Mouse (Mus musculus): ENCODE results near the gene Fbxo3. TPM values are rescaled to one million over a fixed set of nuclear protein-coding genes. Genes with fewer than 3 reads are reported as not detected.
A peak's percentile ranks its signal among the peaks of the same experiment; 100 is the strongest.

Fbxo3 gene
- polyA plus RNA-seq, 1 experiment = 24.5 TPM

- no peak overlapping the region for H3K27ac ChIP-seq (ENCODE audit: control insufficient read depth, insufficient read depth, low read length)
- H3K4me1 ChIP-seq (replicated peaks; ENCODE audit: control insufficient read depth, insufficient read depth, low read length) = no peaks in the 10 kb centered on the region
- H3K27me3 ChIP-seq (ENCODE audit: control insufficient read depth, insufficient read depth, low read length) = no peaks in the 10 kb centered on the region
- 41% methylated on average over 3 of the region's 3 CpGs for WGBS
- TF ChIP-seq CTCF (IDR thresholded peaks at IDR 0.05; ENCODE audit: borderline replicate concordance, control insufficient read depth, extremely low read depth, insufficient read depth, low read length, poor library complexity) (no peak), POLR2A (IDR thresholded peaks at IDR 0.05; ENCODE audit: control insufficient read depth, extremely low read depth, insufficient read depth, low read length, poor library complexity) (no peak)
- peak; percentile 51 for DNase-seq
- peaks cover 56% of the 10 kb centered on the region for H3K36me3 ChIP-seq (ENCODE audit: control insufficient read depth, insufficient read depth, low read length)
- no peak overlapping the region for H3K4me3 ChIP-seq (ENCODE audit: control insufficient read depth, insufficient read depth, low read length)
These were observed 7.4 kb downstream of the Fbxo3 start for GRCm38 (mm10) chr2:104034832-104035472.

- no peak for TF ChIP-seq CTCF (IDR thresholded peaks at IDR 0.05; ENCODE audit: borderline replicate concordance, control insufficient read depth, extremely low read depth, insufficient read depth, low read length, poor library complexity)
- no peak for TF ChIP-seq POLR2A (IDR thresholded peaks at IDR 0.05; ENCODE audit: control insufficient read depth, extremely low read depth, insufficient read depth, low read length, poor library complexity)
- DNase-seq = no peak
- Histone ChIP-seq H3K27me3 (ENCODE audit: control insufficient read depth, insufficient read depth, low read length) (no peaks in the 10 kb centered on the region), H3K36me3 (ENCODE audit: control insufficient read depth, insufficient read depth, low read length) (peaks cover 63% of the 10 kb centered on the region), H3K27ac (ENCODE audit: control insufficient read depth, insufficient read depth, low read length) (no peak overlapping the region), H3K4me1 (replicated peaks; ENCODE audit: control insufficient read depth, insufficient read depth, low read length) (no peaks in the 10 kb centered on the region), H3K4me3 (ENCODE audit: control insufficient read depth, insufficient read depth, low read length) (no peak overlapping the region)
- 96% methylated on average over 6 of the region's 6 CpGs for WGBS
These were observed 8.1 kb downstream of the Fbxo3 start for GRCm38 (mm10) chr2:104035595-104035994.

- Histone ChIP-seq H3K4me1 (replicated peaks; ENCODE audit: control insufficient read depth, insufficient read depth, low read length) (no peaks in the 10 kb centered on the region), H3K27ac (ENCODE audit: control insufficient read depth, insufficient read depth, low read length) (no peak overlapping the region)
- WGBS = 96% methylated on average over 3 of the region's 3 CpGs
These were observed 8.8 kb downstream of the Fbxo3 start for GRCm38 (mm10) chr2:104036316-104036715.

GRCm38 (mm10) chr2:104038236-104038635 is 10.7 kb downstream of the Fbxo3 start:
- Histone ChIP-seq H3K36me3 (ENCODE audit: control insufficient read depth, insufficient read depth, low read length) (peaks cover 63% of the 10 kb centered on the region), H3K27ac (ENCODE audit: control insufficient read depth, insufficient read depth, low read length) (no peak overlapping the region), H3K4me1 (replicated peaks; ENCODE audit: control insufficient read depth, insufficient read depth, low read length) (no peaks in the 10 kb centered on the region), H3K4me3 (ENCODE audit: control insufficient read depth, insufficient read depth, low read length) (no peak overlapping the region), H3K27me3 (ENCODE audit: control insufficient read depth, insufficient read depth, low read length) (no peaks in the 10 kb centered on the region)
- WGBS = 94% methylated on average over 2 of the region's 2 CpGs
- TF ChIP-seq POLR2A (IDR thresholded peaks at IDR 0.05; ENCODE audit: control insufficient read depth, extremely low read depth, insufficient read depth, low read length, poor library complexity) (no peak), CTCF (IDR thresholded peaks at IDR 0.05; ENCODE audit: borderline replicate concordance, control insufficient read depth, extremely low read depth, insufficient read depth, low read length, poor library complexity) (no peak)
- no peak for DNase-seq

More at GRCm38 (mm10) chr2:104036316-104036715, 8.8 kb downstream of the Fbxo3 start:
- no peaks in the 10 kb centered on the region for H3K27me3 ChIP-seq (ENCODE audit: control insufficient read depth, insufficient read depth, low read length)
- TF ChIP-seq POLR2A (IDR thresholded peaks at IDR 0.05; ENCODE audit: control insufficient read depth, extremely low read depth, insufficient read depth, low read length, poor library complexity) = no peak
- no peak for TF ChIP-seq CTCF (IDR thresholded peaks at IDR 0.05; ENCODE audit: borderline replicate concordance, control insufficient read depth, extremely low read depth, insufficient read depth, low read length, poor library complexity)
- no peak for DNase-seq
- H3K4me3 ChIP-seq (ENCODE audit: control insufficient read depth, insufficient read depth, low read length) = no peak overlapping the region
- H3K36me3 ChIP-seq (ENCODE audit: control insufficient read depth, insufficient read depth, low read length) = peaks cover 65% of the 10 kb centered on the region

GRCm38 (mm10) chr2:104041632-104042031 is 14.1 kb downstream of the Fbxo3 start:
- Histone ChIP-seq H3K36me3 (ENCODE audit: control insufficient read depth, insufficient read depth, low read length) (peaks cover 60% of the 10 kb centered on the region), H3K4me1 (replicated peaks; ENCODE audit: control insufficient read depth, insufficient read depth, low read length) (no peaks in the 10 kb centered on the region), H3K27me3 (ENCODE audit: control insufficient read depth, insufficient read depth, low read length) (no peaks in the 10 kb centered on the region), H3K27ac (ENCODE audit: control insufficient read depth, insufficient read depth, low read length) (no peak overlapping the region), H3K4me3 (ENCODE audit: control insufficient read depth, insufficient read depth, low read length) (no peak overlapping the region)
- WGBS = 86% methylated on average over 5 of the region's 5 CpGs
- TF ChIP-seq CTCF (IDR thresholded peaks at IDR 0.05; ENCODE audit: borderline replicate concordance, control insufficient read depth, extremely low read depth, insufficient read depth, low read length, poor library complexity) (no peak), POLR2A (IDR thresholded peaks at IDR 0.05; ENCODE audit: control insufficient read depth, extremely low read depth, insufficient read depth, low read length, poor library complexity) (no peak)
- no peak for DNase-seq

GRCm38 (mm10) chr2:104042766-104043165 is 15.2 kb downstream of the Fbxo3 start:
- Histone ChIP-seq H3K4me3 (ENCODE audit: control insufficient read depth, insufficient read depth, low read length) (no peak overlapping the region), H3K36me3 (ENCODE audit: control insufficient read depth, insufficient read depth, low read length) (peaks cover 54% of the 10 kb centered on the region), H3K27me3 (ENCODE audit: control insufficient read depth, insufficient read depth, low read length) (no peaks in the 10 kb centered on the region), H3K4me1 (replicated peaks; ENCODE audit: control insufficient read depth, insufficient read depth, low read length) (no peaks in the 10 kb centered on the region), H3K27ac (ENCODE audit: control insufficient read depth, insufficient read depth, low read length) (no peak overlapping the region)
- 97% methylated on average over 15 of the region's 15 CpGs for WGBS
- TF ChIP-seq POLR2A (IDR thresholded peaks at IDR 0.05; ENCODE audit: control insufficient read depth, extremely low read depth, insufficient read depth, low read length, poor library complexity) (no peak), CTCF (IDR thresholded peaks at IDR 0.05; ENCODE audit: borderline replicate concordance, control insufficient read depth, extremely low read depth, insufficient read depth, low read length, poor library complexity) (no peak)
- DNase-seq = no peak

Data from thymus, adult 2 months (tissue).